Comparison of ENCODE assay signal across 9 mouse cellular contexts in the genomic region with DNA sequence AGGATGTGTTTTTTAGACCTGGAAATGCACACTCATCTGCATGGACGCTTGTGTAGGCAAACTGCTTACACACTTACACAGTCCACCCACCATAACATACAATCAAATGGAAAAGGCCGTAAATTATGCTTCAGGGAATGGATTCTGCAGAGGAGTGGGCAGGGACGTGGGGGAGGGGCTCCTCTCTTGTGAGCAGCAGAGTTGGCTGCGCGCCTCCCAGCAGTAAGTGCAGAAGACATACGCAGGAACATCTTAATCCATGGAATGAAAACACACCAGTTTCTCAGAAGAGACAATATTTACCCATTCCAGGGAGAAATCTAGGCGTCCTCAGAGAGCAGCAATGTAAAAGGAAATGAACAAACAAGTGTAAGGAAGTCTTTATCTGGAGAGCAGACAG.
A peak's percentile ranks its signal among the peaks of the same experiment; 100 is the strongest.
DNase-seq lines count a peak whose midpoint lies in the region; ATAC-seq and TF ChIP-seq lines count a peak whose summit lies in the region.
"Had no signal": no experiment of that assay in that cellular context is flagged by ENCODE, and none has a peak within 500 bp of the region (broad histone marks: within the 10 kb centered on the region; RNA-seq: fewer than 3 reads in every experiment).

No protein-coding gene starts in this region.

- H3K4me2 ChIP-seq in heart, embryonic 12.5 days = no peak overlapping the region
- no peak overlapping the region for H3K4me2 ChIP-seq in limb, embryonic 14.5 days (replicated peaks; ENCODE audit: low read depth, low read length, severe bottlenecking)

- no peak overlapping the region for H3K9ac ChIP-seq in heart, embryonic 12.5 days
- H3K9ac ChIP-seq in limb, embryonic 14.5 days (ENCODE audit: low read depth, low read length, severe bottlenecking) = no peak overlapping the region

- peaks cover 7% of the 10 kb centered on the region for H3K9me3 ChIP-seq in heart, embryonic 12.5 days (replicated peaks)
- H3K9me3 ChIP-seq in limb, embryonic 14.5 days (ENCODE audit: control insufficient read depth, low read length) = peaks cover 5% of the 10 kb centered on the region

- H3K4me3 ChIP-seq in heart, embryonic 12.5 days = no peak overlapping the region
- H3K4me3 ChIP-seq in limb, embryonic 14.5 days (replicated peaks; ENCODE audit: low read length) = no peak overlapping the region

- peak; percentile 27 for DNase-seq in heart, postnatal 4 days
- DNase-seq in testis, postnatal 10 days (ENCODE audit: low spot score) = peak; percentile 58
- no peak for DNase-seq in testis, postnatal 14 days (ENCODE audit: low spot score)
- DNase-seq in limb, embryonic 14.5 days (ENCODE audit: low spot score) = peak; percentile 50
- DNase-seq in yolk sac, embryonic 10.5 days (ENCODE audit: low spot score) = peak; percentile 36
- DNase-seq in adrenal gland, postnatal 10 days = no peak
- no peak for DNase-seq in thymus, adult 18-20 months
- DNase-seq: gastrocnemius, postnatal 25 days had no signal

- no peak for ATAC-seq in heart, embryonic 12.5 days (ENCODE audit: insufficient number of reproducible peaks, low FRiP score)
- ATAC-seq in limb, embryonic 14.5 days (ENCODE audit: low FRiP score, low read depth) = no peak

- H3K27me3 ChIP-seq in heart, embryonic 12.5 days (replicated peaks) = no peaks in the 10 kb centered on the region
- H3K27me3 ChIP-seq in limb, embryonic 14.5 days (ENCODE audit: control insufficient read depth, insufficient read depth, low read length) = no peaks in the 10 kb centered on the region

- peaks cover 9% of the 10 kb centered on the region for H3K36me3 ChIP-seq in heart, embryonic 12.5 days
- peaks cover 51% of the 10 kb centered on the region for H3K36me3 ChIP-seq in limb, embryonic 14.5 days (ENCODE audit: control insufficient read depth, insufficient read depth, low read length)

- H3K4me1 ChIP-seq in heart, embryonic 12.5 days (replicated peaks) = peaks cover 29% of the 10 kb centered on the region
- H3K4me1 ChIP-seq in limb, embryonic 14.5 days (ENCODE audit: control insufficient read depth, insufficient read depth, low read length) = peaks cover 23% of the 10 kb centered on the region

- TF ChIP-seq POLR2A in limb, embryonic 14.5 days (IDR thresholded peaks at IDR 0.05; ENCODE audit: borderline replicate concordance, extremely low read depth, insufficient read depth, insufficient read length) = no peak

- 30% methylated on average over 7 of the region's 7 CpGs for WGBS in heart, embryonic 12.5 days
- 25% methylated on average over 7 of the region's 7 CpGs for WGBS in limb, embryonic 14.5 days

- H3K27ac ChIP-seq in heart, embryonic 12.5 days (ENCODE audit: poor library complexity, severe bottlenecking) = no peak overlapping the region
- H3K27ac ChIP-seq in limb, embryonic 14.5 days (replicated peaks; ENCODE audit: low read depth, low read length) = no peak overlapping the region

Comparison
In these comparisons a context has a peak if more than half of its experiments do, and no peak if none do; other contexts are left out.
1. DNase-seq: peak in heart, postnatal 4 days (single experiment), testis, postnatal 10 days (single experiment), limb, embryonic 14.5 days (single experiment) and yolk sac, embryonic 10.5 days (single experiment); none in testis, postnatal 14 days (single experiment), adrenal gland, postnatal 10 days (single experiment) and thymus, adult 18-20 months (0 of 2).